Mouse (Mus musculus) intestine, embryonic 14.5 days (tissue): ENCODE measurements around the gene Aqp5. TPM values are rescaled to one million over a fixed set of nuclear protein-coding genes. Genes with fewer than 3 reads are reported as not detected.

Source experiments
- ATAC-seq: fragments of 200-750 bp; cut with Nextera tagmentation; replicated peaks from 2 replicates; pipeline ENCODE4 v1.8.0; 2017; ENCODE audit warnings: low read depth, moderate number of reproducible peaks, moderate TSS enrichment, moderate library complexity; ENCODE audit not compliant: low FRiP score, low TSS enrichment
- DNase-seq: peaks from one replicate; pipeline ENCODE4 v3.0.0-alpha.2; 2018; ENCODE audit warnings: low spot score
- H3K27ac ChIP-seq: fragments of 300-500 bp; sonication (generic); 2 replicates; pipeline ENCODE4 v1.5.1; 2014; ENCODE audit warnings: low read depth, mild to moderate bottlenecking, control low read depth
- H3K27me3 ChIP-seq: fragments of 300-500 bp; sonication (generic); replicated peaks from 2 replicates; pipeline ENCODE4 v1.6.1; 2014; ENCODE audit warnings: low read length, control low read depth; ENCODE audit not compliant: control insufficient read depth, insufficient read depth
- H3K36me3 ChIP-seq: fragments of 300-500 bp; sonication (generic); 2 replicates; pipeline ENCODE4 v1.6.1; 2014; ENCODE audit warnings: low read length, control low read depth; ENCODE audit not compliant: control insufficient read depth, insufficient read depth
- H3K4me1 ChIP-seq: fragments of 300-500 bp; sonication (generic); replicated peaks from 2 replicates; pipeline ENCODE4 v1.6.1; 2014; ENCODE audit warnings: low read length, control low read depth, mixed read lengths; ENCODE audit not compliant: control insufficient read depth, insufficient read depth
- H3K4me2 ChIP-seq: fragments of 300-500 bp; sonication (generic); 2 replicates; pipeline ENCODE4 v1.6.1; 2014; ENCODE audit warnings: low read length
- H3K4me3 ChIP-seq: fragments of 300-500 bp; sonication (generic); 2 replicates; pipeline ENCODE4 v1.5.1; 2014; ENCODE audit warnings: low read depth, low read length, control low read depth, mixed read lengths
- H3K9ac ChIP-seq: fragments of 300-500 bp; sonication (generic); 2 replicates; pipeline ENCODE4 v1.6.1; 2014; ENCODE audit warnings: mild to moderate bottlenecking, low read length
- H3K9me3 ChIP-seq: fragments of 300-500 bp; sonication (generic); 2 replicates; pipeline ENCODE4 v1.6.1; 2016; ENCODE audit warnings: low read length, control low read depth; ENCODE audit not compliant: control insufficient read depth
- WGBS: fragments of 180-500 bp; shearing (Covaris S2); extraction: QIAGEN DNeasy Blood & Tissue Kit; methylation state at CpG from one replicate; pipeline ENCODE4 v1.1.7; 2014; 5-methylcytosine and 5-hydroxymethylcytosine counted together
- polyA plus RNA-seq: library from polyadenylated mRNA; unstranded; fragments of >200 nt; fragmentation: Nextera tagmentation; extraction: Ambion mirVana; gene quantifications from 2 replicates; pipeline ENCODE4 v1.2.1, GENCODE M21; 2014

Aqp5 gene
- polyA plus RNA-seq, 1 experiment from 2014 or later = 0.16 TPM

DNA sequence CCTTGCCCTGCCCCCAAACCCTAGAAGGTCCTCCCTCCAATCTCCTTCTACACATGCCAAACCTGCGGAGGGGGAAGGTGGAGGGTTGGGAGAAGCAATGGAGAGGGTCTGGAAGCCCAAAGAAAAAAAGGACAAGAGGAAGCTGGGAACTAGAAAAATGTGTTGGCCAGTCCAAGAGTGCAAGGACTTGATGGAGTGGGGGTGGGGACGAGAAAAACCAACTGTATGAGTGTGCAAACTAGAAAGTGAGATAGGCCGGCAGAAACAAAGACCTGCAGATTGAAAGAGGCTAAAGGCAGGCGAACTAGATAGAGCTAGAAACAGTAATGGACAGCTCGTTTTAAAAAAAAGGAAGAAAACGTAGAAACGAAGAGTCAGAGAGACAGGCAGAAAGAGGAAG lies 878 bp upstream of the Aqp5 start:
- no peak overlapping the region for H3K27ac ChIP-seq
- no peak for ATAC-seq
- H3K4me1 ChIP-seq = peaks cover 5% of the 10 kb centered on the region
- no peak overlapping the region for H3K9ac ChIP-seq
- no peak overlapping the region for H3K4me2 ChIP-seq
- WGBS = 20% methylated on average over 7 of the region's 7 CpGs
- no peaks in the 10 kb centered on the region for H3K36me3 ChIP-seq
- DNase-seq = no peak
- no peak overlapping the region for H3K4me3 ChIP-seq
- H3K27me3 ChIP-seq = peaks cover 100% of the 10 kb centered on the region
- H3K9me3 ChIP-seq = no peaks in the 10 kb centered on the region

- H3K9me3 ChIP-seq = no peaks in the 10 kb centered on the region
Observed at GRCm38 (mm10) chr15:99592177-99592576, 1.6 kb downstream of the Aqp5 start.

GRCm38 (mm10) chr15:99592877-99593276 lies 2.3 kb downstream of the Aqp5 start:
- ATAC-seq (no peak), DNase-seq (no peak)
- no peak overlapping the region for H3K9ac ChIP-seq
- WGBS = 81% methylated on average over 5 of the region's 5 CpGs
- H3K36me3 ChIP-seq = no peaks in the 10 kb centered on the region
- no peak overlapping the region for H3K4me2 ChIP-seq
- H3K9me3 ChIP-seq = no peaks in the 10 kb centered on the region
- no peak overlapping the region for H3K27ac ChIP-seq
- H3K27me3 ChIP-seq = peaks cover 91% of the 10 kb centered on the region
- no peaks in the 10 kb centered on the region; the same call in 1 of the 2 replicates for H3K4me1 ChIP-seq
- no peak overlapping the region for H3K4me3 ChIP-seq

More at GRCm38 (mm10) chr15:99592177-99592576, 1.6 kb downstream of the Aqp5 start:
- no peaks in the 10 kb centered on the region for H3K36me3 ChIP-seq
- DNase-seq (no peak), ATAC-seq (no peak)
- no peak overlapping the region for H3K4me2 ChIP-seq
- no peaks in the 10 kb centered on the region; the same call in 1 of the 2 replicates for H3K4me1 ChIP-seq
- no peak overlapping the region for H3K4me3 ChIP-seq
- no peak overlapping the region for H3K27ac ChIP-seq
- no peak overlapping the region for H3K9ac ChIP-seq
- WGBS = 77% methylated on average over 8 of the region's 8 CpGs
- peaks cover 91% of the 10 kb centered on the region for H3K27me3 ChIP-seq

DNA sequence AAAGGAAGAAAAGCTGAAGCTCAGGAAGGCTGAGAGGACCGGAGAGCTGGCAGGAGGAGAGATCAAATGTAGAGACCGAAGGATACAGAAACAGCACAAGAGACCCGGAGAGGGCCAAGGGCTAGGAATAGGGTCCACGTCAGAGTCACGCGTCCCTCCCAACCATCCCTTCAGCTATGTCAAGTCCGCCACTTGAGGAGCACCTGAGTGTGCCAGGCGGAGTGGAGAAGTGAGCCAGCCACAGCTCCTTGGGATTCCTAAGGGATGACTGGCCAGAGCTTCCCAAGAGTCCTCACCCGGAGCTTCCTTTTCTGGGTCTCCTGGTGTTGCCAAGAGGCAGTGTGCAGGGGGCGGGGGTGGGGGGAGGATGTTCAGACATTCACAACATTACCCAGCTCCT lies 4.4 kb downstream of the Aqp5 start:
- Histone ChIP-seq H3K4me2 (no peak overlapping the region), H3K36me3 (no peaks in the 10 kb centered on the region), H3K9ac (no peak overlapping the region), H3K4me3 (no peak overlapping the region), H3K27ac (no peak overlapping the region), H3K27me3 (peaks cover 77% of the 10 kb centered on the region), H3K9me3 (no peaks in the 10 kb centered on the region), H3K4me1 (peaks cover 1% of the 10 kb centered on the region; the same call in 1 of the 2 replicates)
- no peak for ATAC-seq
- WGBS = 79% methylated on average over 10 of the region's 10 CpGs
- DNase-seq = no peak

GRCm38 (mm10) chr15:99596056-99596687 lies 5.6 kb downstream of the Aqp5 start:
- Histone ChIP-seq H3K4me3 (no peak overlapping the region), H3K4me2 (no peak overlapping the region), H3K4me1 (0 out of 2 replicates have a peak, but pooled peaks cover 4% of the 10 kb centered on the region), H3K27ac (no peak overlapping the region), H3K27me3 (peaks cover 77% of the 10 kb centered on the region), H3K9ac (no peak overlapping the region), H3K9me3 (no peaks in the 10 kb centered on the region), H3K36me3 (no peaks in the 10 kb centered on the region)
- whole genome bisulfite sequencing = under 1% methylated on average over 7 of the region's 7 CpGs
- DNase-seq (peak; percentile 94), ATAC-seq (peak; percentile 80)

- no peaks in the 10 kb centered on the region for H3K9me3 ChIP-seq
- no peak for DNase-seq
- no peaks in the 10 kb centered on the region for H3K36me3 ChIP-seq
- H3K4me1 ChIP-seq = 0 out of 2 replicates have a peak, but pooled peaks cover 4% of the 10 kb centered on the region
- peaks cover 71% of the 10 kb centered on the region for H3K27me3 ChIP-seq
- 59% methylated on average over 7 of the region's 7 CpGs for WGBS
- no peak overlapping the region for H3K4me2 ChIP-seq
- ATAC-seq = no peak; the same call in 1 of the 2 replicates
- no peak overlapping the region for H3K27ac ChIP-seq
- no peak overlapping the region for H3K9ac ChIP-seq
- H3K4me3 ChIP-seq = no peak overlapping the region
Observed at GRCm38 (mm10) chr15:99596841-99597240, 6.3 kb downstream of the Aqp5 start.

DNA sequence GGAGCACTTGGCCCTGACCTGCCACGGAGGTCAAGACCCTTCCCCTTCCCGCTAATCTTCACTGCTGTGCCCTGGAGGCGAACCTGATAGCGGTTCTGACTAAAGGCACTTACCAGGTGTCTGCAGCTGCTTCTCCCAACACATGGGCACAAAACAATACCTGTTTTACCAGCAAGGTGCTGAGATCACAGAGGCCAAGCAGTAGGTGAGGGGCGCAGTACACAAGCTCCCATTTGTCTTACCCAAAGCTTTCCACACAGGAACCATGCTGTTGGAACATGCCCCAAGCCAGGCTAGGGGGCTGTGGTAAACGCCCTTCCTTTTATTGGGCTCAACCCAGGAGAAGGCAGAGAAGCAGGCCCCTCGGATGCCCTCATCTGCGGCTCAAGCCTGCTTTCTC lies 7.0 kb downstream of the Aqp5 start:
- Histone ChIP-seq H3K27me3 (peaks cover 63% of the 10 kb centered on the region), H3K36me3 (no peaks in the 10 kb centered on the region), H3K9ac (no peak overlapping the region), H3K4me1 (0 out of 2 replicates have a peak, but pooled peaks cover 4% of the 10 kb centered on the region), H3K4me2 (no peak overlapping the region), H3K9me3 (no peaks in the 10 kb centered on the region), H3K27ac (no peak overlapping the region), H3K4me3 (no peak overlapping the region)
- ATAC-seq (no peak), DNase-seq (no peak)
- 50% methylated on average over 8 of the region's 8 CpGs for WGBS

- Histone ChIP-seq H3K27ac (no peak overlapping the region), H3K9ac (no peak overlapping the region), H3K36me3 (no peaks in the 10 kb centered on the region), H3K4me2 (no peak overlapping the region), H3K9me3 (no peaks in the 10 kb centered on the region), H3K27me3 (peaks cover 45% of the 10 kb centered on the region), H3K4me1 (0 out of 2 replicates have a peak, but pooled peaks cover 4% of the 10 kb centered on the region), H3K4me3 (no peak overlapping the region)
- WGBS = 53% methylated on average over 17 of the region's 17 CpGs
- ATAC-seq (no peak), DNase-seq (no peak)
Observed at GRCm38 (mm10) chr15:99599245-99600070, 8.9 kb downstream of the Aqp5 start.
